Mouse (Mus musculus): ENCODE results near the gene Fat1.

- TF ChIP-seq CTCF (IDR thresholded peaks at IDR 0.05) = no peak
- TF ChIP-seq POLR2A (IDR thresholded peaks at IDR 0.05; ENCODE audit: insufficient read depth, low read depth, low read length) = no peak
Measured at GRCm38 (mm10) chr8:45052618-45053017, 117.4 kb downstream of the Fat1 start.
